Mouse (Mus musculus): ENCODE results near the gene Zfyve1.

Zfyve1 gene

DNA sequence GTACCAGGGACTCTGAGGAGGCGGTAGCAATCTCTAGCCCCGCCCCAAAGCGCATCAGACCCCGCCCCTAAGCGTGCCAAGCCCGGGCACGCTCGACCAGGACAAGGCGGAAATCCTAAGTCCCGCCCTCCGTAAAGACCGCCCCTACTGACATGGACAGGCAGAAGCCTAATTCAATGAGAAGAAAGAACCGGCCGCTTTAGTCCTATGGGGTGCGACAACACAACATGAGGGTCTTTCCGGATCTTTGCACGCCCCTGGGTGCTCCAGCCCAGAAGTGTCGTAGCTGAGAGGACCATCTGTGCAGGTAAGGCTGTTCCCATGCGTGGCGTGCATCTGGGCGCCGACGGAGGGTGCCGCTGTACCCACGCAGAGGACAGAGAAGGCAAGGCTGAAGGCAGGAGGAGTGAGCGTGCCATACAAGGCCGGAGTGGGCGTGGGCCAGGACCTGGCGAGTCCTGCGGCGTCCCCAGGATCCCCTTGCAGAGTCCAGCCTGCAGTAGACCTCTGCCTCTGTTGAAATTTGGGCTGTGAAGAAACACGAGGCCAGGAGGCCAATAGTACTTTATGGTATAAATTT lies 76.6 kb downstream of the Zfyve1 start, which contains the start of gene Dcaf4:
Gene Dcaf4 (plus strand): TSS at position 156 of the 580 bp plus-strand sequence.
- peak; percentile 98 to 99 for DNase-seq

DNA sequence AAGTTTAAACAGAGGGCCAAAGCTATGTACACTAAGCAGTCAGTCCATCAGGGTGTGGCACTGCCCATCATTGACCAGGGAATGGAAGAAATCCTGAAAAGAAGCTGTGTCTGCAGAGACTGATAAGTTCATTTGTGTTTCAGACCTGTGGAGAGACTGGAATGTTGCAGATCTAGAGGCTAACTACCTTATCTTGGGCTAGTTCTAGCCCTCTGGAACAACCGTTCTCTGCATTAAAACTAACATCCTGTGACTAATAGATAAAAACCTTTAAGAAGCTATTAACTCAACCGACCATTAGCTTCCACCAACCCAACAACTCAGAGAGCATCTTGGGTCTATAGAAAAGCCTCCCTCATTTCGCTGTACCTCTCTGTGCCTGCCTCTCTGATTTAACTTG lies 79.4 kb downstream of the Zfyve1 start:
- DNase-seq, result no peak

DNA sequence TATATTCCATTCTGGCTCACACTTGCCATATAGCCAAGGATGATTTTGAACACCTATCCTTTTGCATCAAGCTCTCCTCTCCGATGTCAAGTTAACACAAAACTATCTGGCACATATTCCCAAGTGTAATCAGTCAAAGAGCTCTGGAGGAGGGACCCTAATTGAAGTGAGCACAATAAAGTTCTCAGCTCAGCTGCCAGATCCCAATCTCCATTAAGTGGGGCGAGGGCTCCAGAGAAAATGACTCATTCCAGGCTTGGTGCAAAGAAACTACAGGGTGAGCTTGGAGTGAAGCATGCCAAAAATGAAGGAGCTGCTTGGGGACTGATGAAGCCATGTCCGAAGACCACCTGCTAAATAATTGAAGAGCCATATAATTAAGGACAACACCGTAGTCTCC lies 82.8 kb downstream of the Zfyve1 start:
- no peak for DNase-seq

DNA sequence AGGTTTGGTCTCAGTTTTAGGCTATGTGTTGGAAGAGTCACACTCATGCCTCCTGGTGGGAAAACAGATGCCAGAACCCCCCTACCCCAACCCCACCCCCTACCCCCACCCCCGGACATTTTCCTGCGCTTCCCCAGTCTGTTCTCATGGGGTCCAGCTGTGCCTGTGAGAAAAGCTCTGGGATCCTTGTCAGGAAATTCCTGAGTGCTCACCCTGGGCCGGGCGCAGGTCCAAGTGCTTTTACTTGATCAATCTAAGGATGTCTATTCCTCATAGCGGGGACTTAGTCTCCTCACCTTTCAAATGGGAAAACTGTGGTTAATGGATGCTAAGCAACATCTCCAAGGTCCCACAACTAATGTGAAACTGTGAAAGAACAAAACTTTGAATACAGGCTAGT lies 83.8 kb downstream of the Zfyve1 start:
- DNase-seq, result no peak

DNA sequence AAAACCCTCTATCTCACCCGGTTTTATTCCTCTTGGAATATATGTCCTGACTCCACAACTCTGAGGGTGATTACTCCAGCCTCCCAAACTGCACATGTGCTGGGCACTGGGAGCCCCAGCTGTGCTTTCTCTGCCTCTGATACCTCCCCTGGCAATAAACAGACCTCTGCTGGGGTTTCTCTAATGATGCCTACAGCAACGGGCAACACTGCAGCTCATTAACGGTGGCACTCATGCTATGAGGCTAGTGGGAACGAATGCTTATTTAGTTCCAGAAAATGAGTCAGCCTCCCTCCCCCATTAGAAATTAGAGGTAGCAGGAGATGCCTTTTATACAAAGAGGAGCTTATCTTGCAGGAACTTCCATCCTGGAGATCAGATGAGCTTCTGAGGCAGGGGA lies 84.2 kb downstream of the Zfyve1 start:
- no peak for DNase-seq

DNA sequence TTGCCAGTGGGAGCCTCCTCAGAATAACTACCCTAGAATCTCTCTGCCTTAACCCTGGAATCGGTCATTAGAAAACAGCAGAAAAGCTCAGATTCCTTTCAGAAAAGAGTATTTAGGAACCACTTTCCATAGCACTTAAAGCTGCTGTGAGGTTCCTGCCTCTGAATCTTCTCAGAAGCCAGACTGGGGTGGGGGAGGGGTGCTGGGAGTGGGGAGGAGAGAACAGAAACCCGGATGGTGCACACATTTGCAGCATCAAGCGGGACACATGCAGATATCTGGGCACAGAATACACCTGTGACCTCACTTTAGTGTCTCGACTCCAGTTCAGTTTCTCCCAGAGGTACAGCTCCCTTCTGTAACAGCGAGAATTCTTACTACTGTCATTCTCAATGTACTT lies 86.4 kb downstream of the Zfyve1 start:
- DNase-seq, result no peak

DNA sequence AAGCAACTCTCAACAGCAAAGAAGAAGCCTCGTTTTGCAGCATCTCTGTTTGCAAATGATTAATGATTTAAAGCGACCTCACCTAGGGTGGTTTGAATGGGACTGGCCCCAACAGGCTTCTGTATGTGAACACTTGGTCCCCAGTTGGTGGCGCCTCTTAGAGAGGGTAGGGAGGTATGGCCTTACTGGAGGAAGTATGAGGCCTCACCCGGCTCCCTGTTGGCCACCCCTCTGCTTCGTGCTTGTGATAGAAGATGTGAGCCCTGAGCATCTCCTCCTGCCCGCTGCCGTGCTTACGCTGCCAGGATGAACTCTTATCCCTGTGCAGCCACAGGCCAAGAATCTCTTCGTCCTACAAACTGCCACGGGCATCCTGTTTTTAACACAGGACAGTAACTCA lies 90.5 kb downstream of the Zfyve1 start:
- no peak for DNase-seq

DNA sequence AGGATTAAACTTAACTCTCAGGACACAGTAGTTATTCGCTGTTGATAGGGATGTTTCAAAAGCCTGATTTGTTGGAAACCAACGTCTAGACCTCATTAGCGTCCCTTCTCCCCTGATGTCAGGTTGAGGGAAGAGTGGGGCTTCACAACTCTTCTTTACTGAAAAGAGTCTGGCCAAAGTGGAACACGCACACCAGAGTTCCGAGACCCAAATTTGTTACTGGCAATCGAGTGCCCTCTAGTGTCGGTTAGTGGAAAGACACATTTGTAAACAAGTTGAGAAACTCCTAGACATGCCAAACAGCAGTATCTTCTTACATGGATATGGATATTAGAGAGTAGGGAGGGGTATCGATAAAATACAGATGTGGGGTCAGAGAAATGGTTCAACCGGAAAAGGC lies 94.8 kb downstream of the Zfyve1 start:
- DNase-seq, result peak in 1 of 2 experiments; percentile 13

DNA sequence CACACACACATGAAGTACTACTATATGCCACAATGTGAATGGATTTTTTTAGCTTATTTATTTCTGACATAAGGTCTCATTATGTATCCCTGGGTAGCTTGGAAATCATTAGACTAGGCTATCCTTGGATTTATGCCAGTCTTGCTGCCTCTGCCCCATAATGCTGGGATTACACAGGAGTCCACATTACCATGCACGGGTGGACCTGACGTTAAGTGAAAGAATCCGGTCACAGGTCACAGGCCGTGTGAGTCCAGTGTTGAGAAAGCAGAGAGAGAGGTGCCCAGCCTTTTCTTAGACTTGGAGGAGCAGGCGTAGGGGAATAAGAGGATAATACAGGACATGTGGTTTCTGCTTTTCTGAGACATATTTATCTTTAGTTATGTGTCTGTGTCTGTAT lies 97.8 kb downstream of the Zfyve1 start:
- DNase-seq, result no peak

DNA sequence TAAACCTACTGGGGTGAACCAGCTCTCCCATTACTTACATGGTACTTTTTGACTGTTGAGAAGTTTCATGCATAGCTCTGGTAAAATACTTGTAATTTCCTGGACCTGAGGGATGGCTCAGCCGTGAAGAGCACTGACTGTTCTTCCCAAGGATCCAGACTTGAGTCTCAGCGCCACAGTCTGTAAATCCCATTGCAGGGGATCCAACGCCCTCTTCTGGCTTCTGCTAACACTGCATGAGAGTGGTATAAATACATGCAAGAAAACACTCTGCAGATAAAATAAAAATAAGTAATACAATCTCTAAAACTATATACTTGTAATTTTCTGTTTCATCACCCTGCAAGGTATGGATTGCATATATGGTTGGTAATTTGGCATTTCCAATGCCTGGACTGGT lies 99.1 kb downstream of the Zfyve1 start:
- DNase-seq, result no peak

DNA sequence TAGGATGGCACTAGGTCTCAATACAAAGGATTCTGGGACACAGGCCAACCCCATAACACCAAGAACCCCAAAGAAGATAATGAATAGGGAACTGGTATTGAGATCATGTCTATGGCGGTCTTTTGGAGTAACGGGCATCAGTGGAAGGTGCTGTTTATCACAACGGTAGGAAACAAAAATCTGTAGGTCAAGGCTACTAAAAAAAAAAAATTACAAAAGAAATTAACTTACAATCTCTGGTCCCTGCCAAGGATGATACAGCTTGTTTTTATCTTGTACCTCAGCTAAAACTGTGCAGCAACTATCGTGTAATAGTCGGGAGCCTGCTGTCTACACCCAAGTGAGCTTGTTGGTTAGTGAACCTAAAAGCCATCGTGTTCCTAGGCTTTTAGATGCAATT lies 100.3 kb downstream of the Zfyve1 start:
- no peak for DNase-seq

Data from thymus, postnatal 36 days (tissue).